Mouse (Mus musculus): ENCODE measurements around the gene Exd1.
"Not testable (repeated sequence)": the region's sequence is repeated elsewhere in the genome, so short reads cannot be mapped to it uniquely, and the experiment has no call there.

Exd1 gene

DNA sequence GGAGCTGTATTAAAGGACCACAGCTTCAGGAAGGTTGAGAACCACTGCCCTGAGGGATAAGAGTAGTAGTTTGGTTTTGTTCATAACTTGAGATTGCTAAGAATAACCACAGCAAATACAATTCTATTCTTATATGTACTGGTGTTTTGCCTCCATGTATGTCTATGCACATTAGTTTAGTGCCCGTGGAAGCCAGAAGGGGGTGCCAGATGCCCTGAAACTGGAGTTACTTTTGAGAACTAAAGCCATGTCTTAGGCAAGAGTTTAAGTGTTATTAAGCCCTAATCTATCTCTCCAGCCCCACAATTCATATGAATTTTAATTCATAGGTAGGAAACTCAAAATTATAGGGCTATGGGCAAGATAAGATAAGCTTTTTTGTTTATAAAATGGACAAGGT lies 5.3 kb downstream of the Exd1 start:
- DNase-seq (ENCODE audit: low read depth, low spot score), result no peak

GRCm38 (mm10) chr2:119538802-119539201 lies 8.6 kb downstream of the Exd1 start:
- DNase-seq (ENCODE audit: low read depth, low spot score), result no peak

DNA sequence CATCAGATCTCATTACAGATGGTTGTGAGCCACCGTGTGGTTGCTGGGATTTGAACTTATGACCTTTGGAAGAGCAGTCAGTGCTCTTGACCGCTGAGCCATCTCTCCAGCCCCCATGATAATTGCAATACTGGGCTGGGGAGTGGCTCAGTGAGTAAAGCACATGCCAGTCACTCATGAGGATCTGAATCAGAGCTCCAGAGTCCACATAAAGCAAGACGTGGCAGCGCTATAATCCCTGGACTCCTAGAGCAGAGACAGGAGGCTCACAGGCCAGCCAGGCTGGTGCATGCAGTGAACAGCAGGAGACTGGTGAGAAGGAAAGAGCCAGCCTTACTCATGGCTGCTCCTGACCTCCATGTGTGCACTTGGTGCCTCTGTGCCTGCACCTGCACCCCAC lies 22.0 kb downstream of the Exd1 start:
- no peak for DNase-seq (ENCODE audit: low read depth, low spot score)

GRCm38 (mm10) chr2:119523836-119524235 lies 23.6 kb downstream of the Exd1 start:
- DNase-seq (ENCODE audit: low read depth, low spot score), result no peak

- DNase-seq (ENCODE audit: low read depth, low spot score), result peak; percentile 34
These were observed 26.9 kb downstream of the Exd1 start for GRCm38 (mm10) chr2:119520550-119520949.

DNA sequence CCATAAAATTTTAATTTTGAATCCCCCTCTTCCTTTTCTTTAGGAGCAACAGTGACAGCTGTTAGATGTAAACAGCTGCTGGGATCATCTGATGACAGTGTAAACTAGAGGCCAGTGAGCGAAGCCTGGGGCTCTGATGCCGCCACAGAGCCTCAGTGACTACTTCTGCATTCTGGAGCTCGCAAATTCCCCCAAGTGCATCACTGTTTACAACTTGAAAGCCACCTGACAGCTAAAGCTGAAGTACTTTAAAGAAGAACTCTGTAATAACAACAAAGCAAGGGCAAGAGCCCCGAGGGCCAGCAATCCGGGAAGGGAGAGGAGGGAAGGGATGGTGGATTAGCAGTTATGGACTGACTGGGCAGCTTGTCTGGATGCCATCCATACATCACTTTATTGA lies 30.6 kb downstream of the Exd1 start:
- no peak for DNase-seq (ENCODE audit: low read depth, low spot score)

GRCm38 (mm10) chr2:119514026-119514522 lies 33.4 kb downstream of the Exd1 start:
- no peak for DNase-seq (ENCODE audit: low read depth, low spot score)

DNA sequence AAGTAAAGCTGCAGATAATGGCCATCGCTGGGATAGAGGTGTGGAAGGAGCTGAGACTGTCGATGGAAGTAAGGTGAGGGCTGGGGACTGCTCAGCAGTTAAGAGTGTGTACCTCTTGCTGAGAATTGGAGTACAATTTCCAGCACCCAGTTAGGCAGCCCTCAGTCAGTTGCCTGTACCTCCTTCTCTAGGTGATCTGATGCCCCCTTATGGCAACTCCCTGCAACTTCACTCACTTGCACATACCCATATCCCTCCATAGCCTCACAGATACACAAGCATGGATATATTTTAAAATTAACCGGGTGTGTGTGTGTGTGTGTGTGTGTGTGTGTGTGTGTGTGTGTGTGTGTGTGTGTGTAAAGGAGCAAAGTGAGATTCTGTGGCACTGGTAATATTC lies 35.1 kb downstream of the Exd1 start:
- DNase-seq (ENCODE audit: low read depth, low spot score), result no peak

- DNase-seq (ENCODE audit: low read depth, low spot score), result no peak
These were observed 36.6 kb downstream of the Exd1 start for GRCm38 (mm10) chr2:119510856-119511255.

DNA sequence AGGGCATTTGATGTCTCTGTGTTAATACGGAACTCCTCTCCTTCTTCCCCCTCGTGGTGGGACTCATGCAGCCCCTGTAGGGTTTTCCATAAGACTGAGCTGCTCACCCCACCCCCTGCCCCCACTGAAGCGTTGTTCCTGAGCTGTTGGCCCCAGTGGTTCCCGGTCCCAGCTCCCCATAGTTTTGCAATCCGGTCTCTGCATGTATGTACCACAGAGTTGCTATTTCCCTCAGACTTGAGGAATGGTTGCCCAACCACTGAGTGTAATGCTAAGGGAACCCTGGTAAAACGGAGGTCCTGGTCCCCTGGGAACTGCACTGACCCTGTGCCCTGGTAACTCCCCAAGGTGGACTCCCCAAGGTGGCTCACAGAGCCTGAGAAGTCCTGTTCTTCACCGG lies 38.9 kb downstream of the Exd1 start:
- not testable (repeated sequence) for DNase-seq (ENCODE audit: low read depth, low spot score)

GRCm38 (mm10) chr2:119507108-119507507 lies 40.3 kb downstream of the Exd1 start:
- DNase-seq (ENCODE audit: low read depth, low spot score), result no peak

DNA sequence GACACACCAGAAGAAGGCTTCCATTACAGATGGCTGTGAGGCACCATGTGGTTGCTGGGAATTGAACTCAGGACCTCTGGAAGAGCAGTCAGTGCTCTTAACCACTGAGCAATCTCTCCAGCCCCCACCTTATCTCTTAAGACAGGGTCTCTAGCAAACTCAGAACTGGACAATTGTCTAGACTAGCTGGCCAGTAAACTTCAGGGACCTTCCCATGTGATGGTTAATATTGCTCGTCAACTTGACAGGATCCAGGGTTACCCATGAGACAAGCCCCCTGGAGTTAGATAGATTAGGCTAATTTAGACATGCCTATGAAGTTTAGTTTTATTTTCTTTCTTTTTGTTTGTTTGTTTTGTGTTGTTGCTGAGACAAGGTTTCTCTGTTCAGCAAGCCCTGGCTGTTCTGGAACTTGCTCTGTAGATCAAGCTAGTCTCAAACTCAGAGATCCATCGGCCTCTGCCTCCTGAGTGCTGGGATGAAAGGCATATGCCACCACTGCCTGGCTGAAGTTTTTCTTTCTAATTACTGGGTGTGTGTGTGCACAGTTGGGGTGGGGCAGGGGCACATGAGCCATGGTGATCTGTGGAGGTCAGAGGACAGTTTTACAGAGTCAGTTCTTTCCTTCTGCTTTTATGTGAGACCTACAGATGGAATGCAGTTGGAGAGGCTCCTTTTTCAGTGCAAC lies 46.3 kb downstream of the Exd1 start:
- DNase-seq (ENCODE audit: low read depth, low spot score), result no peak

DNA sequence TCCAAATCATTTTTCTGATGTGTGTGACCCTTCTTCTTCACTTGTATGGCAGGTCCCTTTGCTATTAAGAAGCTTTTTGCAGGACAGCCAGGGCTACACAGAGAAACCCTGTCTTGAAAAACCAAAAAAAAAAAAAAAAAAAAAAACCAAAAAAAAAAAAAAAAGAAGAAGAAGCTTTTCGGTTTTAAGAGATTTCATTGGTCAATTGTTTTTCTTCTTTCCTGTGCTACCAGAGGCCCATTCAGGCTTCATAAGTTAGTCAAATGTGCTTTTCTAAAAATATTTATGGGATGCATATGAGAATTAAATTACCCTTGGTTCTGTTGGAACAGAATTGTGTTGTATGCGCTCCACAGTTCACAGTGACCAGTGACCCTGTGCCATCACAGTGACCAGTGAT lies 48.6 kb downstream of the Exd1 start:
- no peak for DNase-seq (ENCODE audit: low read depth, low spot score)

GRCm38 (mm10) chr2:119496082-119496481 lies 51.3 kb downstream of the Exd1 start:
- no peak for DNase-seq (ENCODE audit: low read depth, low spot score)

- DNase-seq (ENCODE audit: low read depth, low spot score), result no peak
These were observed 55.5 kb downstream of the Exd1 start for GRCm38 (mm10) chr2:119491953-119492352.

- no peak for DNase-seq (ENCODE audit: low read depth, low spot score)
These were observed 60.9 kb downstream of the Exd1 start for GRCm38 (mm10) chr2:119486488-119486887.

GRCm38 (mm10) chr2:119482307-119482706 lies 65.1 kb downstream of the Exd1 start:
- no peak for DNase-seq (ENCODE audit: low read depth, low spot score)

- no peak for DNase-seq (ENCODE audit: low read depth, low spot score)
These were observed 69.1 kb downstream of the Exd1 start for GRCm38 (mm10) chr2:119478397-119478749.

GRCm38 (mm10) chr2:119477571-119478396 lies 69.6 kb downstream of the Exd1 start, which contains the start of gene Ino80:
TSS of gene Ino80 (minus strand) at chr2:119477687.
- DNase-seq (ENCODE audit: low read depth, low spot score), result peak; percentile 99

DNA sequence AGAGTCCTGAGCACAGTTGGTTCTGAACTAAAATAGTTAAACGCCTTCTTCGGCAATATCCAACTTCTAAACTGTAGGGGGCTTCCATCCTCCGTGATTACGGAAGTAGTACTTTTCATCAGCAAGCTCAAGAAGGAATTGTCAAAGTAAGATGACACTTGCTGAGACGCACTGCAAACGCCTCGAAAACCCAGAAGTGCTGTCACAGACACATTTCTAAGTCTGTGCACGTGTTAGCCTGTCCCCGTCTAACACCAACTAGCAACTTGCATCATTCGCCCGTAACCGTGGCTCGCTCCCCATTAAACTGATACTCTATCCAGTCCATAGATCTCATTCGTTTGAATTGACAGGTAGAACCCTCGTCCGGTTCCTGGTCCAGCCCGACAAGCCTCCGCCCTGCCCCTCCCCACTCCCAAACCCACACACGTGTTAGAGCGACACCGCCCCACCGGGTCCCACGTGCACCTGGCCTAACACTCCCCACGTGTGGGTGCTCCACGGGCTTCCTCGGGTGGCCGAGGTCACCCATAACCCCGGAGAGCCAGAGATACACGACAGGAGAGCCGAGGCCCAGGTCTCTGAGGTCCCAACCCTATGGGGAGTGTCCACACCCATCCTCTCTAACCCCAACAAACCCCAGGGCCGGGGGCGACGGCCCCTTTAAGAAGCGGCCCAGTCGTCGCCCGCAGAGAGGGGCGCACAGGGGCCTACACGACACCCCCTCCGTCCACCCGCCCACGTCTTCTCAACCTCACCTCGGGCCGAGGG lies 70.6 kb downstream of the Exd1 start:
- DNase-seq (ENCODE audit: low read depth, low spot score), result peak; percentile 33

GRCm38 (mm10) chr2:119476166-119476565 lies 71.3 kb downstream of the Exd1 start:
- no peak for DNase-seq (ENCODE audit: low read depth, low spot score)
